Mouse (Mus musculus) forebrain, embryonic 15.5 days (tissue): ENCODE results near the gene Pigs. TPM values are rescaled to one million over a fixed set of nuclear protein-coding genes. Genes with fewer than 3 reads are reported as not detected.

Experiments
- ATAC-seq: fragments of 200-750 bp; cut with Nextera tagmentation; replicated peaks from 2 replicates; pipeline ENCODE4 v1.8.0; 2017; ENCODE audit warnings: mild to moderate bottlenecking, moderate TSS enrichment, moderate library complexity
- H3K27ac ChIP-seq: fragments of 300-500 bp; sonication (generic); replicated peaks from 2 replicates; pipeline ENCODE4 v1.5.1; 2015; ENCODE audit warnings: mild to moderate bottlenecking, inconsistent platforms
- H3K27me3 ChIP-seq: fragments of 300-500 bp; sonication (generic); 2 replicates; pipeline ENCODE4 v1.6.1; 2015; ENCODE audit warnings: inconsistent platforms
- H3K36me3 ChIP-seq: fragments of 300-500 bp; sonication (generic); 2 replicates; pipeline ENCODE4 v1.6.1; 2015; ENCODE audit warnings: mild to moderate bottlenecking, inconsistent platforms
- H3K4me1 ChIP-seq: fragments of 300-500 bp; sonication (generic); 2 replicates; pipeline ENCODE4 v1.6.1; 2015; ENCODE audit warnings: inconsistent platforms
- H3K4me2 ChIP-seq: fragments of 300-500 bp; sonication (generic); replicated peaks from 2 replicates; pipeline ENCODE4 v1.6.1; 2015; ENCODE audit warnings: mild to moderate bottlenecking, inconsistent platforms
- H3K4me3 ChIP-seq: fragments of 300-500 bp; sonication (generic); 2 replicates; pipeline ENCODE4 v1.5.1; 2015; ENCODE audit warnings: mild to moderate bottlenecking, inconsistent platforms
- H3K9ac ChIP-seq: fragments of 300-500 bp; sonication (generic); replicated peaks from 2 replicates; pipeline ENCODE4 v1.6.1; 2015; ENCODE audit warnings: mild to moderate bottlenecking, inconsistent platforms
- H3K9me3 ChIP-seq: fragments of 300-500 bp; sonication (generic); 2 replicates; pipeline ENCODE4 v1.6.1; 2016; ENCODE audit warnings: inconsistent platforms
- WGBS: fragments of 180-500 bp; shearing (Covaris S2); methylation state at CpG from one replicate; pipeline ENCODE4 v1.1.7; 2015; ENCODE audit warnings: mixed read lengths; 5-methylcytosine and 5-hydroxymethylcytosine counted together
- polyA plus RNA-seq: library from polyadenylated mRNA; unstranded; fragments of >200 nt; fragmentation: Nextera tagmentation; extraction: Ambion mirVana; gene quantifications from 2 replicates; pipeline ENCODE4 v1.2.1, GENCODE M21; 2015

The Pigs gene
- polyA plus RNA-seq, 1 experiment from 2014 or later: 56.7 TPM

DNA sequence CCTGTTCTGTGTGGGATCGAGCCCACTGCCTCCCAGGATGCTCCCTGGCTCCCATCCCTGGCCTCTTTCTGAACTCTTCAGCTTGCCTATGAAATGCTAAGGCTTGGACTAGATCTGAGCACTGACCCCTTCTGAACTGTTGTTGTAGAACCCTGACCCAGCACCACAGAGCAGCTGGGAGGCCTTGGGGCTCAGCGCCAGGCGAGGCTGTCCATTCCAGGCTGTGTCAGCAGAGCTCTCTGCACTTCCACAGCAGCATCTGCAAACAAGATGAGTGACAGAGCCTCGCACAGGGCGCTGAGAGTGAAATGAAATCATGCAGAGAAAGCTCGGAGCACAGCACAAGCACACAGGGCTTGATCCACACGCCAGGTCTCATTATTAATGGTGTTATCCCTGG lies 44.4 kb downstream of the Pigs start:
- Histone ChIP-seq H3K4me1 (no peaks in the 10 kb centered on the region), H3K9ac (no peak overlapping the region), H3K36me3 (no peaks in the 10 kb centered on the region), H3K4me3 (no peak overlapping the region), H3K9me3 (no peaks in the 10 kb centered on the region), H3K4me2 (no peak overlapping the region), H3K27ac (no peak overlapping the region), H3K27me3 (no peaks in the 10 kb centered on the region)
- 65% methylated on average over 7 of the region's 7 CpGs for WGBS
- ATAC-seq: no peak

DNA sequence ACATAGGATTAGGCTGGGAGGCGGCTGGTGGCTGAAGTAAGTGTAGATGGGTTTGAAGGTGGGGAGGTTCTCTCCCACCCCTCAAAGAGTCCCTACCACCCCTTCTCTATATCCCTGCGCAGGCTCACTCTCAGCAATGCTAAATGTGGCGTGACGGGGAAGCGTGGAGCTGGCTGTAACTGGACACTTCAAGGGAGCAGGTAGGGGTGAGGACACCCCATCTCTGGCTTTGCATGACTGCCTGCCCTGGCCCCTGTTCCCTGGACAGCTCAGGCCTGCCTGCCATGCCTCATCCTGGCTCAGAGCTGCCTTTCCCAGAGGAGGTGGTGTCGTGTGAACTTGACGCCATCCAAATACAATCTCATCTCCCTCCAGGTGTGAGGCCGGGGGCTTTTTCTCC lies 45.9 kb downstream of the Pigs start:
- ATAC-seq: no peak
- Histone ChIP-seq H3K9ac (no peak overlapping the region), H3K36me3 (no peaks in the 10 kb centered on the region), H3K4me1 (no peaks in the 10 kb centered on the region), H3K4me3 (no peak overlapping the region), H3K4me2 (no peak overlapping the region), H3K9me3 (no peaks in the 10 kb centered on the region), H3K27me3 (no peaks in the 10 kb centered on the region), H3K27ac (no peak overlapping the region)
- 93% methylated on average over 8 of the region's 8 CpGs for WGBS

DNA sequence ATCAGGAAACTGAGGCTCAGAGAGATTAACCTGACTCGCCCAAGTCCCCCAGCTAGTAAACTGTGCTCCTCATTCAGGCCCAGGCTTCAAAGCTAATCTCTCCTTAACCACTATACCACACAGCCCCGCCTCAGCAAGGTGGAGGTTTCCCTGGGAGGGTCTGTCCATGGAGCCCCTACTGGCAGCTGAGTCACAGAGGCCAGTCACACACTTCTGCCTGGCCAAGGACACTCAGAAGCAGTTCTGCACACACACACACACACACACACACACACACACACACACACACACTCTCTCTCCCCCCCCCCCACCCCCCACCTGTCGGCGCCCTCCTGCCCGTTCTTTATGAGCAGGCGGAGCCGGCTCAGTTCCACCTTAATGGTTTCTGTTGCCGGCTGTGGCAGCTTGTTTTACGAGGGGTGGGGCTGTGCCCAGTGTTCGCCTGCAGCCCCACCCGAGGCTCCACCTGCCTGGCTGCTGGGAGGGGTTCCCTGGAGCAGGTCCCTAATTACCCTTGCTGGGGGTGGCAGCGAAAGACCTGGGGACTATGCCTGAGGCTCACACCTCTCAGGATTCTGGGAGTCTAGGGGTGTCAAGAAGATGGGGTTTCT lies 49.4 kb downstream of the Pigs start:
- no peaks in the 10 kb centered on the region for H3K36me3 ChIP-seq
- no peak overlapping the region for H3K27ac ChIP-seq
- 39% methylated on average over 11 of the region's 12 CpGs for WGBS
- H3K27me3 ChIP-seq: no peaks in the 10 kb centered on the region
- no peak overlapping the region for H3K4me2 ChIP-seq
- H3K9ac ChIP-seq: no peak overlapping the region
- no peaks in the 10 kb centered on the region for H3K4me1 ChIP-seq
- ATAC-seq: no peak
- H3K4me3 ChIP-seq: no peak overlapping the region
- no peaks in the 10 kb centered on the region for H3K9me3 ChIP-seq

DNA sequence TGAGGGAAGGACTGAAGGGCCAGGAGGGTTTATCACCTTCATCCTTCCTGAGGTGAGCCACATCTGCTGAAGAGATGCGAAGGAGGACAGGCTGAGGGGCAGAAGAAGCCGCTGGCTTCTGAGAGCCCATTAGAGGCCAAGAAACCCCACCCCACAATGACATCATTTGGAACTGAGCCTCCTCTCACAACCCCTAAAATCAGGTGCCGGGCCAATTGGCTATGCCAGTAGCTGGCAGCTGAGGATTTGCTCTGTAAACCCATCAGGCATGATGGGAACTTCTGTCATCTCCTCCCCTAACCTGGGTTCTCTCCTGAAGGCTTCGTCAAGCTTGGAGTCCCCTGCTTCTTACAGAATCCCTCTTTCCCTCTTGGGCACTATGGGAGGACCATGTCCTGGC lies 52.1 kb downstream of the Pigs start:
- no peak for ATAC-seq
- no peaks in the 10 kb centered on the region for H3K27me3 ChIP-seq
- no peak overlapping the region for H3K9ac ChIP-seq
- no peak overlapping the region for H3K4me2 ChIP-seq
- 62% methylated on average over 4 of the region's 4 CpGs for WGBS
- H3K9me3 ChIP-seq: no peaks in the 10 kb centered on the region
- H3K4me1 ChIP-seq: no peaks in the 10 kb centered on the region
- no peak overlapping the region for H3K27ac ChIP-seq
- H3K36me3 ChIP-seq: no peaks in the 10 kb centered on the region
- H3K4me3 ChIP-seq: no peak overlapping the region

DNA sequence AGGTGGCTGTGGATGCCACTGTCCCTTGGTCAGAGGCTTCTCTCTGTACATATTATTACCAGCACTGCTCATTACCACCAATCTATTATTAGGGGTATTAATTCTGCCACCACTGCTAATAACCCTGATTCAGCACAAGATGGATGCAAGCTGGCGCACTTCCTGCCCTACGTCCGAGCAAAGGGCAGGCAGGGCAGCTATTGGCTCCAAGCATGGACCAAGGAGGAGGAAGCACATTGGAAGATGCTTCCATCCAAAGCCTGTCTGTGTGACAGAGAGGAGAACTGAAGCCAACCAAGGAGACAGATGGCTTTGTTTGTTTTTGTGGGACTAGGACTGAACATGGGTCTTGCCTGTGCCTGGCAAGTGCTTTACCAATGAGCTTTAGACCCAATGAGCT lies 52.8 kb downstream of the Pigs start:
- no peaks in the 10 kb centered on the region for H3K9me3 ChIP-seq
- no peak for ATAC-seq
- no peak overlapping the region for H3K27ac ChIP-seq
- H3K27me3 ChIP-seq: no peaks in the 10 kb centered on the region
- H3K9ac ChIP-seq: no peak overlapping the region
- no peak overlapping the region for H3K4me3 ChIP-seq
- WGBS: 86% methylated on average over 3 of the region's 3 CpGs
- no peaks in the 10 kb centered on the region for H3K36me3 ChIP-seq
- H3K4me1 ChIP-seq: no peaks in the 10 kb centered on the region
- H3K4me2 ChIP-seq: no peak overlapping the region

DNA sequence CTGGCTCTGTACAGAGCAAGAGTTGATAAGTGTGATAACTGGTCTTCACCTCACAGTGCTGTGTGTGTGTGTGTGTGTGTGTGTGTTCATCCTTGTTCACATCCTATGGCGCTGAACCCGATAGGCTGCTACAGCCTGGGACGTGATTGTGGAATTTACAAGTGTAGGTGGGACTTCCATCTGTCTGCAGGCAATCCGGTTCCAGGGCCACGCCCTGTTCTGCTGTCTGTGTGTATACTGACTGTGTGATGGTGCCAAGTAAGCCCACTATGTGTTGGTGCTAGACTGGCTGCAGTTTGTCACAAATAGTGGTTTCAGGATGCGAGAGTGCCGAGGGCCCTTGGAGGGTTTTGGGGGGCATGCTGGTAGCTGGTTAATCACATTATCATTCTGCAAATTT lies 54.1 kb downstream of the Pigs start:
- Histone ChIP-seq H3K27me3 (no peaks in the 10 kb centered on the region), H3K4me1 (no peaks in the 10 kb centered on the region), H3K9ac (no peak overlapping the region), H3K4me2 (no peak overlapping the region), H3K27ac (no peak overlapping the region), H3K9me3 (no peaks in the 10 kb centered on the region), H3K36me3 (no peaks in the 10 kb centered on the region), H3K4me3 (no peak overlapping the region)
- 83% methylated on average over 7 of the region's 7 CpGs for WGBS
- ATAC-seq: no peak

DNA sequence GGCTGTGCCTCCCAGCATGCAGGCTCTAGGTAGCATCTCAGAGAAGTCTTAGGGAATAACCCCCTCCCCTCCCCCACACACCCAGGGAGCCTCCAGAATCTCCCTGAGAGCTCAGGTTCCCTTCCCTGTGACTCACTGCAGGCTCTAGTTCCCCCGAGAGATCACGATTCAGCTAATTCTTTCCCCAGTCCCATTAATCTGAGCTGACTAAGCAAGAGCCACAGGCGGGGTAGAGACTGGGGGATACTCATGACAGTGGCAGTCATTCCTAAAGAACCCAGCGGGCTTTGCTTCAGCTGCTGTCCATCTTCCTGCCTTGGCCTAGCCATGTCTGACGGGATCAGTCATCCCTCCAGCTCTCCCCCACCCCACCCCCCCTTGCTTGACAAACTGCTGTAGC lies 54.5 kb downstream of the Pigs start:
- ATAC-seq: no peak
- H3K9me3 ChIP-seq: no peaks in the 10 kb centered on the region
- no peak overlapping the region for H3K27ac ChIP-seq
- H3K36me3 ChIP-seq: no peaks in the 10 kb centered on the region
- H3K4me1 ChIP-seq: no peaks in the 10 kb centered on the region
- no peak overlapping the region for H3K4me2 ChIP-seq
- H3K9ac ChIP-seq: no peak overlapping the region
- H3K4me3 ChIP-seq: no peak overlapping the region
- H3K27me3 ChIP-seq: no peaks in the 10 kb centered on the region
- 30% methylated on average over 5 of the region's 5 CpGs for WGBS

DNA sequence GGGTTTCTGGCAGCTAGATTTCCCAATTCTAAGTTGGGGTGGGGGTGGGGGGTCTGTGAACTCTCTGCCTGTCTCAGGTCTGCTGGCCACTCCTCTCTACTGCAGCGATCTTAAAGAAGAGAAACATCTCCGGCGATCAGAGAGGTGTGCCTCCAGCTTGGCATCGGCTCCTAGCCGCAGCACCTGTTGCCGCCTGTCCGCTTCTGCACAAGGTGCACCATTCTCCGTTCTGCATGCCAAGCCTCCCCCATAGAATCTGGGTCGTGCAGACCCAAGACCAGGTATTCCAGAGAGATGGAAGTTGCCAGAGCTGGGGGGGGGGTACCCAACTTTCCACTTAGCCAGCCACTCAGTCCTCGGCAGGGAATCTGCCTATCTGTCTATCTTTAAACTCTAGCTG lies 57.6 kb downstream of the Pigs start:
- Histone ChIP-seq H3K36me3 (no peaks in the 10 kb centered on the region), H3K4me2 (no peak overlapping the region), H3K4me1 (no peaks in the 10 kb centered on the region), H3K9me3 (no peaks in the 10 kb centered on the region), H3K27me3 (no peaks in the 10 kb centered on the region), H3K27ac (no peak overlapping the region), H3K4me3 (no peak overlapping the region), H3K9ac (no peak overlapping the region)
- no peak for ATAC-seq
- WGBS: 89% methylated on average over 10 of the region's 10 CpGs

DNA sequence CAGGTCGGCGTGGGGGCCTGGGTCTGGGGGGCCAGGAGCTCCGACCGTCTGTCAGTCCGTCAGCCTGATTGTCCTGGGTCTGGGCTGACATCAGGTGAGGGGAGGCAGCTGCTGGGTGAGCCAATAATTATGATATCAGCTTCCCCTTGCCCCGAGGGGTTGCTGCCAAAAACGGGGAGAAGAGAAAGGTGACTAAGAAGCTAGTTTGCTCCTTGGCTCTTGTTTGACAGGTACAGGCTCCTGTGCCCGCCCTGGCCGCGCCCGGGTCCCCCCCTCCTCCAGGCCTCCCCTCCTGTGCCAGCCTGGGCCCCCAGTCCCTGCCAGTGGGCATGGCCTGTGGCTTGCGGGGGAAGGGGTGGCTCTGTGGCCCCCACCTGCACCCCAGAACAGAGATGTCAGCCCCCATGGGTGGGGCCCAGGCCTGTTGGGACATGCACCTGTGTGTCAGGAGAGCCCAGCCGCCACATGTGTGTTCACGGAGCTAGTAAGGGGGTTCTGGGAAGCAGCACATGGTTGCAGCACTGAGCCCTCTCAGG lies 58.4 kb downstream of the Pigs start, which contains the start of gene Foxn1:
Foxn1 (minus strand) TSS at position 51 of the 536 bp plus-strand sequence.
- Histone ChIP-seq H3K9me3 (no peaks in the 10 kb centered on the region), H3K9ac (no peak within 1 kb of the TSS), H3K36me3 (no peaks in the 10 kb centered on the region), H3K27ac (no peak within 1 kb of the TSS), H3K27me3 (no peaks in the 10 kb centered on the region), H3K4me3 (no peak within 1 kb of the TSS), H3K4me2 (no peak within 1 kb of the TSS), H3K4me1 (no peaks in the 10 kb centered on the region)
- ATAC-seq: no peak
- 87% methylated on average over 14 of the region's 14 CpGs for WGBS

Other genes with a start within 250 kb of the Pigs start
- 33.3 TPM in 2 replicates for gene Eral1, start 248.0 kb upstream of the Pigs start, polyA plus RNA-seq
- 20.0 and 20.5 TPM in 2 replicates for gene Fam222b, start 233.8 kb upstream of the Pigs start, polyA plus RNA-seq
- 121 TPM in 2 replicates for gene Traf4, start 162.8 kb upstream of the Pigs start, polyA plus RNA-seq
- 4.8 and 5.7 TPM in 2 replicates for gene Nek8, start 151.7 kb upstream of the Pigs start, polyA plus RNA-seq
- gene Tlcd1, start 151.7 kb upstream of the Pigs start, polyA plus RNA-seq: 4.4 and 5.0 TPM in 2 replicates
- gene Rpl23a, start 144.8 kb upstream of the Pigs start, polyA plus RNA-seq: 896 and 935 TPM in 2 replicates
- gene Rab34, start 140.0 kb upstream of the Pigs start, polyA plus RNA-seq: 55.9 and 56.3 TPM in 2 replicates
- 1.3 TPM in 2 replicates for gene Proca1, start 135.0 kb upstream of the Pigs start, polyA plus RNA-seq
- gene Sdf2, start 82.7 kb upstream of the Pigs start, polyA plus RNA-seq: 66.7 and 69.4 TPM in 2 replicates
- 29.0 and 29.4 TPM in 2 replicates for gene Supt6, start 82.4 kb upstream of the Pigs start, polyA plus RNA-seq
- 58.5 and 60.5 TPM in 2 replicates for gene 2610507B11Rik, start 66.7 kb upstream of the Pigs start, polyA plus RNA-seq
- gene BC030499, start 37.6 kb upstream of the Pigs start, polyA plus RNA-seq: 0.17 and 0.27 TPM in 2 replicates
- gene Spag5, start 26.9 kb upstream of the Pigs start, polyA plus RNA-seq: 23.2 and 26.1 TPM in 2 replicates
- 167 and 176 TPM in 2 replicates for gene Aldoc, start 5.4 kb upstream of the Pigs start, polyA plus RNA-seq
- 78.9 and 82.4 TPM in 2 replicates for gene Unc119, start 15.1 kb downstream of the Pigs start, polyA plus RNA-seq
- gene Foxn1, start 58.1 kb downstream of the Pigs start, polyA plus RNA-seq: not detected in 2 replicates
- gene Slc13a2, start 93.8 kb downstream of the Pigs start, polyA plus RNA-seq: not detected in 2 replicates
- 20.2 and 21.7 TPM in 2 replicates for gene Slc46a1, start 137.3 kb downstream of the Pigs start, polyA plus RNA-seq
- 48.3 and 54.8 TPM in 2 replicates for gene Sarm1, start 169.3 kb downstream of the Pigs start, polyA plus RNA-seq
- gene Vtn, start 170.7 kb downstream of the Pigs start, polyA plus RNA-seq: 69.0 and 76.3 TPM in 2 replicates
- gene Sebox, start 175.0 kb downstream of the Pigs start, polyA plus RNA-seq: 0.41 TPM in 1 of 2 replicates, not detected in the other
- gene Tmem199, start 183.8 kb downstream of the Pigs start, polyA plus RNA-seq: 86.1 and 86.7 TPM in 2 replicates
- gene Poldip2, start 183.8 kb downstream of the Pigs start, polyA plus RNA-seq: 205 and 217 TPM in 2 replicates
- gene Tnfaip1, start 207.9 kb downstream of the Pigs start, polyA plus RNA-seq: 66.8 and 67.1 TPM in 2 replicates
- 112 and 113 TPM in 2 replicates for gene Ift20, start 207.9 kb downstream of the Pigs start, polyA plus RNA-seq
- gene Tmem97, start 222.4 kb downstream of the Pigs start, polyA plus RNA-seq: 30.4 and 35.2 TPM in 2 replicates